Mouse (Mus musculus) hindbrain, postnatal 0 days (tissue): ENCODE measurements around the gene Thsd7a. TPM values are rescaled to one million over a fixed set of nuclear protein-coding genes. Genes with fewer than 3 reads are reported as not detected.

Source experiments
- ATAC-seq: fragments of 200-750 bp; cut with Nextera tagmentation; 2 replicates; pipeline ENCODE4 v1.8.0; 2017; ENCODE audit warnings: mild to moderate bottlenecking, moderate TSS enrichment, moderate library complexity
- DNase-seq: peaks from one replicate; pipeline ENCODE4 v3.0.0-alpha.2; 2015; ENCODE audit warnings: low spot score
- H3K27ac ChIP-seq: fragments of 300-500 bp; sonication (generic); 2 replicates; pipeline ENCODE4 v1.5.1; 2014; ENCODE audit warnings: mild to moderate bottlenecking
- H3K27me3 ChIP-seq: fragments of 300-500 bp; sonication (generic); 2 replicates; pipeline ENCODE4 v1.6.1; 2014; ENCODE audit warnings: low read length, mixed read lengths; ENCODE audit not compliant: insufficient read depth
- H3K36me3 ChIP-seq: fragments of 300-500 bp; sonication (generic); 2 replicates; pipeline ENCODE4 v1.6.1; 2014; ENCODE audit warnings: low read length, mixed read lengths; ENCODE audit not compliant: insufficient read depth
- H3K4me1 ChIP-seq: fragments of 300-500 bp; sonication (generic); 2 replicates; pipeline ENCODE4 v1.6.1; 2014; ENCODE audit warnings: antibody characterized with exemption, low read length, mixed read lengths; ENCODE audit not compliant: insufficient read depth
- H3K4me2 ChIP-seq: fragments of 300-500 bp; sonication (generic); 2 replicates; pipeline ENCODE4 v1.6.1; 2014; ENCODE audit warnings: low read depth, mild to moderate bottlenecking, low read length, moderate library complexity, mixed read lengths
- H3K4me3 ChIP-seq: fragments of 300-500 bp; sonication (generic); 2 replicates; pipeline ENCODE4 v1.5.1; 2014; ENCODE audit warnings: low read length
- H3K9ac ChIP-seq: fragments of 300-500 bp; sonication (generic); replicated peaks from 2 replicates; pipeline ENCODE4 v1.6.1; 2014; ENCODE audit warnings: mild to moderate bottlenecking, low read length, moderate library complexity, mixed read lengths
- H3K9me3 ChIP-seq: fragments of 300-500 bp; sonication (generic); 2 replicates; pipeline ENCODE4 v1.6.1; 2016; ENCODE audit warnings: low read length, mixed read lengths
- CTCF ChIP-seq: IDR thresholded peaks from 2 replicates; pipeline ENCODE4 v1.5.1; 2016; ENCODE audit warnings: antibody characterized with exemption, control low read depth, low read depth
- WGBS: fragments of 180-500 bp; shearing (Covaris S2); extraction: QIAGEN DNeasy Blood & Tissue Kit; methylation state at CpG from one replicate; pipeline ENCODE4 v1.1.7; 2014; 5-methylcytosine and 5-hydroxymethylcytosine counted together
- polyA plus RNA-seq: library from polyadenylated mRNA; unstranded; fragments of >200 nt; fragmentation: Nextera tagmentation; extraction: Ambion mirVana; gene quantifications from 2 replicates; pipeline ENCODE4 v1.2.1, GENCODE M21; 2015
- total RNA-seq: library from RNA; depleted of rRNA; stranded (reverse); fragments of >200 nt; gene quantifications from 2 replicates; pipeline ENCODE4 v1.2.3, GENCODE M21; 2014; rRNA removed

Thsd7a gene
- total RNA-seq: 20.8 and 21.2 TPM in 2 replicates
- polyA plus RNA-seq: 16.3 and 16.5 TPM in 2 replicates

DNA sequence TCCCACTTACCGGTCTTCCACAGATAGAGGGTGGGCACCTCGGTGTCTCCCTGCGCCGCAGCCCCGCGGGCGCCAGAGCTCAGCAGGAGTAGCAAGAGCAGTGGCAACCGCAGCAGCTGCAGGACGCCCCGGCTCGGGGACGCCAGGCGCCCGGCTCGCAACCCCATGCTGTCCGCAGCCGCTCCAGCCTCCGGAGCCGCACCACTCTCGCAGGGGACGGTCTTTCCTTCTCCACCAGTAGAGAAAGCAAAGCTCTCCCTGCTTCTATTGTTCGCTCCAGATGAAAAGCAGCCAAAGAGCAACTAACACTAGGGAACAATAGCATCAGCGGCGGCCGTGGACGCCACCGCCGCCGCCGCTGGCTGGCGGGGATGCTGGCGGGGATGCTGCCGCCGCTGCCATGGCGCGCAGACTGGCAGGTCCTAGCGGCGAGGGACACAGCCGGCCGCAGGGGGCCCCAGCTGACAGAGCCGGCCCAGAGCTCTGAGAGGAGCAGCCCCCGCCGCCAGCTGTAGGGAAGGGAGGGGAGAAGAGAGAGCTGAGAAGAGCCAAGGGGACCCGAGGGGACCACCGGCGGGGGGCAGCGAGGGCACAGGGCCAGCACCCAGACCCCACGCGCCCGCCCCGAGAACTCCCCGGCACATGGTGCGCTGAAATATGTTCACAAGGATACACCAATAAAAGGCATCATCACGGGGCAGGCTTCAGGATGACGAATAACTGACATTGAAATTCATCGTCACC is at the start of gene Thsd7a:
TSS of gene Thsd7a (minus strand) at position 624 of the 744 bp plus-strand sequence.
- peak; percentile 8 for TF ChIP-seq CTCF
- Histone ChIP-seq H3K4me2 (peak within 1 kb of the TSS; percentile 75), H3K4me1 (no peaks in the 10 kb centered on the region), H3K9ac (peak within 1 kb of the TSS; percentile 80), H3K9me3 (no peaks in the 10 kb centered on the region), H3K27ac (peak within 1 kb of the TSS; percentile 90), H3K27me3 (no peaks in the 10 kb centered on the region), H3K4me3 (peak within 1 kb of the TSS; percentile 90), H3K36me3 (no peaks in the 10 kb centered on the region)
- WGBS: under 1% methylated on average over 52 of the region's 56 CpGs
- ATAC-seq (peak; percentile 93), DNase-seq (peak; percentile 83)

DNA sequence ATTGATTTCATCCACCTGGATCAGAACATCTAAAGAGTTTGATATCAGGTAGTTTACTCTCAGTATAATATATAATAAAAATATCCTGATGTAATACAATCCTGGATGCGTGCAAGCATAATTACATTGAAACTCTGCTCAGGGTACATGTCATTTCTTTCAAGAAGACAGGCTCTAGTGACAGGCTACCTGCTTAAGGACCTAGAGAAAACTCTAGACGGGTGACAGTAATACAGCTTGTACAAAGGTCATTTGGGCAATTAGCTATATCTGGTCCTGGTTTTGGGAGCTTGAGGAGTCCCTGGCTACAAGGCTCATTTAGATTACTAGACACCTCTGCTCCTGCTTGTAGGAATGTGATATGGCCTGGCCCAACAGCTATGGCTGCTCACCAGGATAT is 37.9 kb upstream of the Thsd7a start:
- 73% methylated on average over 2 of the region's 2 CpGs for WGBS
- H3K9ac ChIP-seq: no peak overlapping the region
- H3K4me1 ChIP-seq: no peaks in the 10 kb centered on the region

DNA sequence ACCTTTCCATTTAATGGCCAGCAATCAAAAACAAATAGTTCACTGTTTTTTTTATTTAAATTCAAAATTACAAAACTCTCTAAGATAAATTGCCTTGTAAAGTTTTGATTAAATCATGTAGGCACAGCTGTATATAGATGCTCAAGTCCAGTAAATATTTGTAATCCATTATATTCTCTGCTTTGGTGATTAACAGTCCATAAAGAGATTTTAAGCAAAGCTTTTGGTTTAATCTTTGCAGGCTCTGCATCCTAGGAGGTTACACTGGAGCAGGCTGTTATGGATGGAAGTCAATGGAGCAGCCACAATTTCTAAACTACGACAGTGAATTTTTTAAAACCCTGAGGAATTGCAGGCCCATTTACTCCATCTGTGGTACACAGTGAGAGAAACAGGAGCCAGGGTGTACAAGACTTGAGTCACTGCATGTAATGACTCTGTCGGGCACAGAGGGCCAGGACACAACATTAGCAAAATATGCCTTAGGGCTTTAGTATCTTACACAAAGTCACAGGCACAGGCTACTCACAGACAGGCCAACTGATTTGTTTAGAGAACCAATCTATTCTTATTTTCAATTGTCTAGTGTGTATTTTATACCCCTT is 37.3 kb upstream of the Thsd7a start:
- no peak for ATAC-seq
- no peaks in the 10 kb centered on the region for H3K36me3 ChIP-seq

More for the DNA sequence above, 37.9 kb upstream of the Thsd7a start:
- DNase-seq: no peak
- Histone ChIP-seq H3K4me2 (no peak overlapping the region), H3K4me3 (no peak overlapping the region), H3K9me3 (no peaks in the 10 kb centered on the region), H3K27me3 (no peaks in the 10 kb centered on the region), H3K36me3 (no peaks in the 10 kb centered on the region), H3K27ac (no peak overlapping the region)
- no peak for TF ChIP-seq CTCF
- ATAC-seq: no peak

DNA sequence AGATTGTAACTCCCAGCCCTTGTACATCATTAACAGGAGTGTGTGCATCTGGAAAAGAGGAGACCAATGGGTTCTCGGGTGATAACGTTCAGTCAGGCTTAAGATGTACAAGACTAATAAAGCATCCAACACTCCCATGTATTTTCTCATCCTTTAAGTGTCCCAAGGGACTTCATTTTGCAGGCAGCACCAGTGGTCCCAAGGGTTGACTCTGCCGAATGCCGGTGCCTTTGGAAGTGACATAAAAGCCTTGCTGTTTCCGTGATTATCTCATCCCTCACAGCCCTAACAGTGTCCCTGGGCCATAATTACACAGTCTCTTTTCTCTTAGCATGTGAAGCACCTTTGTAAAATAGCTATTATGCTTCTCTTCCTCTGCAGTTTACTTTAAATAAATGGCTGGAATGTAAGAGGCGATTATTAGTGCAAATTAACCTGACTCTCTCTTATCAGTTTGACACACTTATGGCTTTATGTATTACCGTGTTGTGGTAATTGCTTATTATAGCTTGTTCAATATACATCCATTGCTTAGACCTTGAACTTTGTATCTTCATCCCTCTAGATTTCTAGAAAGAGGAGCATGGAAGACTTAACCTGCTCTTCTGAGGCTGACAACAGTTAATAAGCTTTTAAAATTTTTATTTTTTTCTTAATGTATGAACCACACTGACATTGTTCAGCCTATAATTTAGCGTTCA is 35.9 kb upstream of the Thsd7a start:
- Histone ChIP-seq H3K4me1 (no peaks in the 10 kb centered on the region), H3K36me3 (no peaks in the 10 kb centered on the region), H3K4me3 (no peak overlapping the region), H3K9me3 (no peaks in the 10 kb centered on the region), H3K4me2 (no peak overlapping the region), H3K27me3 (no peaks in the 10 kb centered on the region), H3K9ac (no peak overlapping the region), H3K27ac (no peak overlapping the region)
- no peak for TF ChIP-seq CTCF
- ATAC-seq (0 out of 2 replicates have a peak, but pooled peaks have one; percentile 15), DNase-seq (peak; percentile 18)
- 63% methylated on average over 8 of the region's 8 CpGs for WGBS

More for the DNA sequence above, 37.3 kb upstream of the Thsd7a start:
- no peaks in the 10 kb centered on the region for H3K4me1 ChIP-seq
- TF ChIP-seq CTCF: no peak
- no peak overlapping the region for H3K9ac ChIP-seq
- no peaks in the 10 kb centered on the region for H3K9me3 ChIP-seq
- WGBS: 38% methylated on average over 2 of the region's 2 CpGs
- H3K27ac ChIP-seq: no peak overlapping the region
- DNase-seq: peak; percentile 17
- no peak overlapping the region for H3K4me2 ChIP-seq
- no peaks in the 10 kb centered on the region for H3K27me3 ChIP-seq
- H3K4me3 ChIP-seq: no peak overlapping the region

- no peak overlapping the region for H3K4me3 ChIP-seq
- no peaks in the 10 kb centered on the region for H3K36me3 ChIP-seq
- H3K4me2 ChIP-seq: no peak overlapping the region
- no peaks in the 10 kb centered on the region for H3K9me3 ChIP-seq
- no peaks in the 10 kb centered on the region for H3K27me3 ChIP-seq
- no peak for TF ChIP-seq CTCF
- no peak for DNase-seq
- H3K4me1 ChIP-seq: no peaks in the 10 kb centered on the region
- no peak for ATAC-seq
- H3K27ac ChIP-seq: no peak overlapping the region
- no peak overlapping the region for H3K9ac ChIP-seq
- WGBS: 84% methylated on average over 2 of the region's 2 CpGs
Measured at GRCm38 (mm10) chr6:12772799-12773198, 23.6 kb upstream of the Thsd7a start.

DNA sequence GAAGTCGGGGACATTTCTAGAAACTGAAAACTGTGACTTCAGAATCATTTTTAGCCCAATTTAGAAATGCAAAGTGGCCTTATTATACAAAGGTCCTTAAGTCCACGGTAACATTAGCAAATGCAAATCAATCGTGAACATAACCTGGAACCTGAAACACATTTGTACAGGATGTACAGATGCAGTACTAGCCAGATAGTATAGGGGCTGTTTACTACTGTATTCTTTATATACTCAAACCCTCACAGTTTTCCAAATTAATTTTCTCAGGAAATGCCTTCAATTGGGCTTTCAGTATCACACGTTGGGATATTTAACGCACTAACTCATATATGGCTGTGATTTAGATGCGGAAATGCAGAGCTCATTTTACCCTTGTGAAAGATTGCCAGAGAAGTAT is 16.0 kb upstream of the Thsd7a start:
- Histone ChIP-seq H3K9ac (no peak overlapping the region), H3K4me2 (no peak overlapping the region), H3K27me3 (no peaks in the 10 kb centered on the region), H3K4me3 (no peak overlapping the region), H3K4me1 (no peaks in the 10 kb centered on the region), H3K36me3 (no peaks in the 10 kb centered on the region), H3K9me3 (no peaks in the 10 kb centered on the region), H3K27ac (no peak overlapping the region)
- 80% methylated on average over 6 of the region's 6 CpGs for WGBS
- no peak for TF ChIP-seq CTCF
- DNase-seq (no peak), ATAC-seq (no peak)
